Comparison of ENCODE assay signal across 10 mouse cellular contexts in the genomic region with DNA sequence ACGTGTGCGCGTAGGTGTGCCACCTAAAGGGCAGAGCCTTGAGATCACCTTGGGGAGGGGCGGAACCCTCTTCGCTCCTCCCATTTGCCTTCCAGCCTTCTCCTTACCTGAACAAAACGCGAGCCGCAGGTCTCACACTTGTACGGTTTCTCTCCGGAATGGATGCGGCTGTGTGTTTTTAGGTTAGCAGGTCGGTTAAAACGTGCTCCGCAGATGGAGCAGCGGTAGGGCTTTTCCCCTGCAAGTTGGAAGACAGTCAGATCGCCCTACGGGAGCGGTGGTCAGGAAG. TPM values are rescaled to one million over a fixed set of nuclear protein-coding genes. Genes with fewer than 3 reads are reported as not detected.
DNase-seq lines count a peak whose midpoint lies in the region; ATAC-seq lines count a peak whose summit lies in the region.
"Had no signal": no experiment of that assay in that cellular context is flagged by ENCODE, and none has a peak within 500 bp of the region (broad histone marks: within the 10 kb centered on the region; RNA-seq: fewer than 3 reads in every experiment).

No protein-coding gene starts in this region.

- H3K36me3 ChIP-seq in heart, embryonic 13.5 days, result no peaks in the 10 kb centered on the region
- no peaks in the 10 kb centered on the region for H3K36me3 ChIP-seq in embryonic facial prominence, embryonic 14.5 days (ENCODE audit: control insufficient read depth, insufficient read depth, low read length)
- H3K36me3 ChIP-seq in kidney, embryonic 16.5 days (ENCODE audit: insufficient read depth, low read length), result no peaks in the 10 kb centered on the region
- H3K36me3 ChIP-seq in midbrain, embryonic 15.5 days (replicated peaks), result no peaks in the 10 kb centered on the region

- peak overlapping the region; percentile 71 for H3K4me2 ChIP-seq in heart, embryonic 13.5 days
- peak overlapping the region; percentile 49 for H3K4me2 ChIP-seq in embryonic facial prominence, embryonic 14.5 days (ENCODE audit: low read depth, low read length)
- peak overlapping the region; percentile 56 for H3K4me2 ChIP-seq in kidney, embryonic 16.5 days (replicated peaks; ENCODE audit: low read depth, low read length)
- peak overlapping the region; percentile 49 for H3K4me2 ChIP-seq in midbrain, embryonic 15.5 days

- no peak for ATAC-seq in heart, embryonic 13.5 days (ENCODE audit: extremely low read depth, insufficient number of reproducible peaks, low FRiP score, low TSS enrichment)
- ATAC-seq in embryonic facial prominence, embryonic 14.5 days (ENCODE audit: low read depth), result 0 out of 2 replicates have a peak, but pooled peaks have one; percentile 5
- no peak for ATAC-seq in kidney, embryonic 16.5 days (ENCODE audit: low FRiP score, low TSS enrichment)
- no peak for ATAC-seq in midbrain, embryonic 15.5 days (replicated peaks)
- no peak for ATAC-seq in inflammation-experienced regulatory T-cells, adult 6 months

- 10% methylated on average over 18 of the region's 18 CpGs for WGBS in heart, embryonic 13.5 days
- 9% methylated on average over 18 of the region's 18 CpGs for WGBS in embryonic facial prominence, embryonic 14.5 days
- WGBS in kidney, embryonic 16.5 days, result 6% methylated on average over 18 of the region's 18 CpGs
- WGBS in midbrain, embryonic 15.5 days, result 7% methylated on average over 18 of the region's 18 CpGs

- peaks cover 68% of the 10 kb centered on the region for H3K27me3 ChIP-seq in heart, embryonic 13.5 days (replicated peaks)
- peaks cover 71% of the 10 kb centered on the region for H3K27me3 ChIP-seq in embryonic facial prominence, embryonic 14.5 days (replicated peaks; ENCODE audit: control insufficient read depth, insufficient read depth, low read length)
- peaks cover 55% of the 10 kb centered on the region for H3K27me3 ChIP-seq in kidney, embryonic 16.5 days (ENCODE audit: insufficient read depth, low read length)
- peaks cover 55% of the 10 kb centered on the region for H3K27me3 ChIP-seq in midbrain, embryonic 15.5 days (replicated peaks)

- H3K9me3 ChIP-seq in heart, embryonic 13.5 days, result no peaks in the 10 kb centered on the region
- no peaks in the 10 kb centered on the region for H3K9me3 ChIP-seq in embryonic facial prominence, embryonic 14.5 days (ENCODE audit: control insufficient read depth, low read length)
- H3K9me3 ChIP-seq in kidney, embryonic 16.5 days (ENCODE audit: low read length), result no peaks in the 10 kb centered on the region
- H3K9me3 ChIP-seq in midbrain, embryonic 15.5 days, result no peaks in the 10 kb centered on the region

- no peak for DNase-seq in heart, adult 8-10 months (ENCODE audit: low spot score)
- DNase-seq in embryonic facial prominence, embryonic 14.5 days (ENCODE audit: low spot score), result no peak
- no peak for DNase-seq in adrenal gland, adult 8-10 months
- no peak for DNase-seq in adrenal gland, postnatal 25 days

- H3K27ac ChIP-seq in heart, embryonic 13.5 days (replicated peaks), result peak overlapping the region; percentile 88
- no peak overlapping the region for H3K27ac ChIP-seq in embryonic facial prominence, embryonic 14.5 days (replicated peaks; ENCODE audit: low read depth, low read length)
- H3K27ac ChIP-seq in kidney, embryonic 16.5 days (ENCODE audit: low read length), result peak overlapping the region; percentile 7; the same call in 1 of the 2 replicates
- no peak overlapping the region for H3K27ac ChIP-seq in midbrain, embryonic 15.5 days

- H3K9ac ChIP-seq in heart, embryonic 13.5 days, result peak overlapping the region; percentile 82
- H3K9ac ChIP-seq in embryonic facial prominence, embryonic 14.5 days (ENCODE audit: low read depth, low read length), result peak overlapping the region; percentile 38
- peak overlapping the region; percentile 69 for H3K9ac ChIP-seq in kidney, embryonic 16.5 days (replicated peaks; ENCODE audit: low read length)
- peak overlapping the region; percentile 23; the same call in 1 of the 2 replicates for H3K9ac ChIP-seq in midbrain, embryonic 15.5 days

- H3K4me1 ChIP-seq in heart, embryonic 13.5 days, result peaks cover 68% of the 10 kb centered on the region
- H3K4me1 ChIP-seq in embryonic facial prominence, embryonic 14.5 days (ENCODE audit: control insufficient read depth, insufficient read depth, low read length), result no peaks in the 10 kb centered on the region
- peaks cover 25% of the 10 kb centered on the region for H3K4me1 ChIP-seq in kidney, embryonic 16.5 days (ENCODE audit: insufficient read depth, low read length)
- peaks cover 46% of the 10 kb centered on the region for H3K4me1 ChIP-seq in midbrain, embryonic 15.5 days

- peak overlapping the region; percentile 51 for H3K4me3 ChIP-seq in heart, embryonic 13.5 days
- peak overlapping the region; percentile 26 for H3K4me3 ChIP-seq in embryonic facial prominence, embryonic 14.5 days (ENCODE audit: low read depth, low read length)
- peak overlapping the region; percentile 48 for H3K4me3 ChIP-seq in kidney, embryonic 16.5 days (ENCODE audit: low read length)
- H3K4me3 ChIP-seq in midbrain, embryonic 15.5 days, result peak overlapping the region; percentile 26

RNA-seq across cellular contexts. Expression of gene Bcl6b, which starts 3.1 kb away (rescaled TPM):
- 17.8 and 18.3 TPM in 2 replicates for polyA plus RNA-seq in heart, embryonic 13.5 days (2015; fragmentation: Nextera tagmentation; extraction: Ambion mirVana)
- total RNA-seq in heart, adult 8-10 months (2022), result 10 to 100 TPM in 3 of 4 experiments, 1 to 10 TPM in 1; 5.9 to 22.0 (median 17.3) TPM
- polyA plus RNA-seq in embryonic facial prominence, embryonic 14.5 days (2014; fragmentation: Nextera tagmentation; extraction: Ambion mirVana), result 11.6 and 13.0 TPM in 2 replicates
- polyA plus RNA-seq in kidney, embryonic 16.5 days (2015; fragmentation: Nextera tagmentation; extraction: Ambion mirVana), result 27.4 and 31.3 TPM in 2 replicates
- polyA plus RNA-seq in midbrain, embryonic 15.5 days (2015; fragmentation: Nextera tagmentation; extraction: Ambion mirVana), result 5.3 and 5.6 TPM in 2 replicates
- total RNA-seq in adrenal gland, adult 8-10 months (2022), result 10 to 100 TPM in 2 of 4 experiments, 1 to 10 TPM in 2; 6.4 to 25.1 (median 10.5) TPM
- total RNA-seq in adrenal gland, postnatal 25 days (2021), result 12.2 and 20.5 TPM in 2 replicates
- under 1 TPM in 1 of 3 experiments, not detected in 2; 0.39 TPM for polyA plus RNA-seq in inflammation-experienced regulatory T-cells, adult 6 months (2017; shearing (Covaris generic))
- total RNA-seq: MEL; neutrophil, adult 5-6 weeks had no signal

RNA-seq across cellular contexts. Expression of gene Slc16a13, which starts 5.7 kb away (rescaled TPM):
- polyA plus RNA-seq in heart, embryonic 13.5 days (2015; fragmentation: Nextera tagmentation; extraction: Ambion mirVana), result 5.0 and 7.1 TPM in 2 replicates
- total RNA-seq in heart, adult 8-10 months (2022), result 1 to 10 TPM; 2.5 to 3.6 (median 3.4) TPM
- polyA plus RNA-seq in embryonic facial prominence, embryonic 14.5 days (2014; fragmentation: Nextera tagmentation; extraction: Ambion mirVana), result 4.2 and 5.8 TPM in 2 replicates
- polyA plus RNA-seq in kidney, embryonic 16.5 days (2015; fragmentation: Nextera tagmentation; extraction: Ambion mirVana), result 18.6 and 19.3 TPM in 2 replicates
- 14.2 and 15.0 TPM in 2 replicates for polyA plus RNA-seq in midbrain, embryonic 15.5 days (2015; fragmentation: Nextera tagmentation; extraction: Ambion mirVana)
- 1 to 10 TPM; 4.4 to 9.4 (median 6.6) TPM for total RNA-seq in adrenal gland, adult 8-10 months (2022)
- total RNA-seq in adrenal gland, postnatal 25 days (2021), result 3.7 and 4.9 TPM in 2 replicates
- 1 to 10 TPM; 2.3 to 4.3 (median 3.2) TPM for polyA plus RNA-seq in inflammation-experienced regulatory T-cells, adult 6 months (2017; shearing (Covaris generic))

RNA-seq across cellular contexts. Expression of gene 0610010K14Rik, which starts 11.2 kb away (rescaled TPM):
- polyA plus RNA-seq in heart, embryonic 13.5 days (2015; fragmentation: Nextera tagmentation; extraction: Ambion mirVana), result 125 and 137 TPM in 2 replicates
- total RNA-seq in heart, adult 8-10 months (2022), result 10 to 100 TPM; 22.2 to 31.6 (median 29.0) TPM
- 149 and 172 TPM in 2 replicates for polyA plus RNA-seq in embryonic facial prominence, embryonic 14.5 days (2014; fragmentation: Nextera tagmentation; extraction: Ambion mirVana)
- polyA plus RNA-seq in kidney, embryonic 16.5 days (2015; fragmentation: Nextera tagmentation; extraction: Ambion mirVana), result 170 and 173 TPM in 2 replicates
- 173 TPM in 2 replicates for polyA plus RNA-seq in midbrain, embryonic 15.5 days (2015; fragmentation: Nextera tagmentation; extraction: Ambion mirVana)
- 10 to 100 TPM; 38.2 to 52.6 (median 44.5) TPM for total RNA-seq in adrenal gland, adult 8-10 months (2022)
- 45.8 and 59.1 TPM in 2 replicates for total RNA-seq in adrenal gland, postnatal 25 days (2021)
- 100 to 1,000 TPM; 133 to 147 (median 134) TPM for polyA plus RNA-seq in inflammation-experienced regulatory T-cells, adult 6 months (2017; shearing (Covaris generic))

RNA-seq across cellular contexts. Expression of gene Gm21988, which starts 13.1 kb away (rescaled TPM):
- 9.0 and 9.5 TPM in 2 replicates for polyA plus RNA-seq in heart, embryonic 13.5 days (2015; fragmentation: Nextera tagmentation; extraction: Ambion mirVana)
- 1 to 10 TPM; 1.2 to 2.7 (median 2.4) TPM for total RNA-seq in heart, adult 8-10 months (2022)
- 9.9 and 12.2 TPM in 2 replicates for polyA plus RNA-seq in embryonic facial prominence, embryonic 14.5 days (2014; fragmentation: Nextera tagmentation; extraction: Ambion mirVana)
- polyA plus RNA-seq in kidney, embryonic 16.5 days (2015; fragmentation: Nextera tagmentation; extraction: Ambion mirVana), result 10.5 and 11.5 TPM in 2 replicates
- 13.0 and 14.1 TPM in 2 replicates for polyA plus RNA-seq in midbrain, embryonic 15.5 days (2015; fragmentation: Nextera tagmentation; extraction: Ambion mirVana)
- 1 to 10 TPM; 3.9 to 6.7 (median 5.3) TPM for total RNA-seq in adrenal gland, adult 8-10 months (2022)
- total RNA-seq in adrenal gland, postnatal 25 days (2021), result 7.1 and 7.2 TPM in 2 replicates
- polyA plus RNA-seq in inflammation-experienced regulatory T-cells, adult 6 months (2017; shearing (Covaris generic)), result 10 to 100 TPM in 1 of 3 experiments, 1 to 10 TPM in 2; 2.7 to 11.1 (median 6.1) TPM

RNA-seq across cellular contexts. Expression of gene Rnasek, which starts 13.1 kb away (rescaled TPM):
- polyA plus RNA-seq in heart, embryonic 13.5 days (2015; fragmentation: Nextera tagmentation; extraction: Ambion mirVana), result 214 and 235 TPM in 2 replicates
- 100 to 1,000 TPM in 2 of 4 experiments, 10 to 100 TPM in 2; 91.2 to 119 (median 96.3) TPM for total RNA-seq in heart, adult 8-10 months (2022)
- polyA plus RNA-seq in embryonic facial prominence, embryonic 14.5 days (2014; fragmentation: Nextera tagmentation; extraction: Ambion mirVana), result 182 and 204 TPM in 2 replicates
- polyA plus RNA-seq in kidney, embryonic 16.5 days (2015; fragmentation: Nextera tagmentation; extraction: Ambion mirVana), result 235 and 255 TPM in 2 replicates
- 351 and 366 TPM in 2 replicates for polyA plus RNA-seq in midbrain, embryonic 15.5 days (2015; fragmentation: Nextera tagmentation; extraction: Ambion mirVana)
- total RNA-seq in adrenal gland, adult 8-10 months (2022), result 100 to 1,000 TPM; 152 to 326 (median 207) TPM
- total RNA-seq in adrenal gland, postnatal 25 days (2021), result 271 and 305 TPM in 2 replicates
- polyA plus RNA-seq in inflammation-experienced regulatory T-cells, adult 6 months (2017; shearing (Covaris generic)), result 100 to 1,000 TPM; 207 to 275 (median 255) TPM

Comparison
In these comparisons a context has a peak if more than half of its experiments do, and no peak if none do; other contexts are left out.
1. H3K27ac ChIP-seq: peak in heart, embryonic 13.5 days (single experiment) and kidney, embryonic 16.5 days (single experiment); none in embryonic facial prominence, embryonic 14.5 days (single experiment) and midbrain, embryonic 15.5 days (single experiment).
2. H3K9ac ChIP-seq: peak in every context shown above with its lines; median percentile 82 in heart, embryonic 13.5 days; 69 in kidney, embryonic 16.5 days; 38 in embryonic facial prominence, embryonic 14.5 days; 23 in midbrain, embryonic 15.5 days.
3. Peak in every context shown above with its lines, with median percentiles within 50 percentile points of each other: H3K4me2 ChIP-seq and H3K4me3 ChIP-seq.